Mouse (Mus musculus): ENCODE data around the gene Zdhhc1.

The Zdhhc1 gene

GRCm38 (mm10) chr8:105481013-105481412, 15.7 kb downstream of the Zdhhc1 start:
- no peak for DNase-seq (ENCODE audit: extremely low spot score, low spot score)

DNA sequence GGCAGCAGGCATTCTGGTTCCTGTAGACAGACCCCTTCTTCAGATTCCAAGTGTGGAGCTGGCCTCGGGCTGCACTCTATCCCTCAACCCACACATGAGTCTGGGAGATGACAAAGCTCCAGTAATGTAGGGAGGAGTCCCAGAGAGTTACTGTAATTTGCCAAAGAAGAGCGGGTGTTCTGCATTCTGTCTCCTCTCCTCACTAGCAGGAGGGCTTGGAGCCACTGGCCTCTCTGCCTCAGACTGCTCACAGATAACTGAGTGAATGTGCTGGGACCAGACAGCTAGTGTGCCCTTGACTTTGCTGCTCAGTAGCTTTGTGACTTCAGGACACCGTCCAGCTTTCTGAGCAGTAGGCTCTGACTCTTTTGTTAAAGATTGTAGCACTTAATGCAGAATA, 18.9 kb downstream of the Zdhhc1 start:
- no peak for DNase-seq (ENCODE audit: extremely low spot score, low spot score)

DNA sequence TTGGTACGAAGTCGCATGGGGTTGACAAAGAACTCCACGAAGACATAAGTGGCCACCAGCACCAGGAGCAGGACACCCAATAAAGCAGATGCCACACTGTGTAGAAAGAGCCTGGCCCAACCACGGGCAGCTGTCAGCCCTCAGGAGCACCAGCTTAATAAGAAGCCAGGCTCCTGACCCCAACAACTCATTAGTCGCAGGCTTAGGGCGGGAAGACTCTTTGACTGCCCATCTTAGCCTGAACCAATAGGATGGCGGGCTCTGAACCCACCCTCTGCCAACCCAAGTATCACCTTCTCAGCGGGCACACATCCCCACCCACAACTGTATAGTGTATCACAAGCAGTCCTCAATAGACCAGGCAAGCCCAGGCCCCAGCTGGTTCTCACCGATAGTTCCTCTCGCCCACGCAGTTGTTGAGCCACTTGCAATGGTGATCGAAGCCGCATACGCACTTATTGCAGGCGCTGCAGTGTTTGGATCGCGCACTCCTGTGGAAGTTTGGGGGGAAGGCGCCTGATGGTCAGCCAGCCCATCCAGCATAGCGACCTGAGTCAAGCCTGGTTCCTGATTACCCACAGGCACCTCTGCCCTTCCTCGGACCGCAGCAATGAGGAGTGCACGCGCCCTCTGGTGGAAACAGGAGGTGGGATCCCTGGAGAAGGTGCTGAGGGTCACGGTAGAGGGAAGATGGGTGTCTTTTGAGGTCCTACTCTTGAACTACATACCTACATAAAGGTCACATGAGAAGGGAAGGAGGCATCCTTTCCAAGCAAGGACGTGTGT, 19.9 kb downstream of the Zdhhc1 start:
- DNase-seq (ENCODE audit: extremely low spot score, low spot score), result peak; percentile 66

DNA sequence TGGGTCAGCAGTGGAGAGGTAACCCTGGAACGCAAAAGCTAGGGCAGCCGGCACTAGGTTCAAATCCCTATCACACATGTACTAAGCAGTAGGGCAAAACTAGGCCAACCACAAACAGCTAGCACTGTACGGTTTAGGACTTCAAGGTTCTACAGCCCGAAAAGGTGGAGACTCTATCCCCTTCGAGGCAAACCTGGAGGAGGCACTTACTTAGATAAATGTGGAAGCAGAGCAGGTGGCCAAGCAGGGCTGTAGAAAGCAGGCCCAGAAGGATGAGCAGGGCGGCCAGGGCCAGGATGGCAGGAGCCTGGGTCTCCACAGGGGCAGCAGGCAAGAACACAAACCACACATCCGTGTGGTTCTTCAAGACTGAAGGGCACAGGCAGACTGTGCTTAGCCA, 20.5 kb downstream of the Zdhhc1 start:
- DNase-seq (ENCODE audit: extremely low spot score, low spot score), result no peak

GRCm38 (mm10) chr8:105475742-105476141, 21.0 kb downstream of the Zdhhc1 start:
- no peak for DNase-seq (ENCODE audit: extremely low spot score, low spot score)

DNA sequence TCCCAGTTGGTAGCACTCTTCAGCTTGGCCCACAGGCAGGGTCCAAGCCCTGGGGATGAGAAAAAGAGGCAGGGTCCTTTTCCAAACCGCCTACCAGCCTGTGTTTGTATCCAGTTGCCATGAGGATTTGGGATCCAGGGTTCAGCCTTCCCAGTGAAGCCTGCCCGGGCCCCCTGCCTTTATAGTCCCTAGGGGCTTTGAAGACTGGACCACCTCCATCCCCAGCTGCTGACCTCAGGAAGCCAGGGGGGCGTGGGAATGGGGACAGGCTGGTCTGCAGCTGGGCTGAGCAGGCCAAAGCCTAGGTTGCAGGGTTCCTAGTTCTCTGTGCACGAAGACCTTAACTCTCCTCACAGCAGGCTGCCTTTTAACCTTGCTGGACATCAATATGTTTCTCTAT, 21.4 kb downstream of the Zdhhc1 start:
- DNase-seq (ENCODE audit: extremely low spot score, low spot score), result no peak

DNA sequence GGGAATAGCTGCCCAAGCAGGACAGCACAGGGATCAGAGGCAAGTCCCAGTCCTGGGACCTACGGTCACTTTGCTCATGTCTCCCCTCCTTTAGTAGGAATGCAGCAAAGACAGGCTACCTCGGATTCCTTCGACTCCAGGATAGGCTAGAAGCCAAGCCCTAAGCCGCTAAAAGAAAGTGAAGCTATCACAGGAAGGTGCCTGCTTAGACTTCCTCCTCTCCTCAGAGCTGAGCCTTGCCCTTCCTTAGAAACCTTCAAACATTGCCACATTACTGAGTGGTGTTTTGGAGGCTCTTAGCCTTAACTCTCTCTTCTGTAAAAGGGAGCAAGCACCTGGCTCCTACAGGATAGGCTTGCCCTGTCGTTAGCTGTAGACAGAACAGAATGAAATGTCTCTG, 22.0 kb downstream of the Zdhhc1 start:
- DNase-seq (ENCODE audit: extremely low spot score, low spot score), result no peak

- peak; percentile 58 for DNase-seq (ENCODE audit: extremely low spot score, low spot score)
These were observed 22.7 kb downstream of the Zdhhc1 start for GRCm38 (mm10) chr8:105473816-105474606.

DNA sequence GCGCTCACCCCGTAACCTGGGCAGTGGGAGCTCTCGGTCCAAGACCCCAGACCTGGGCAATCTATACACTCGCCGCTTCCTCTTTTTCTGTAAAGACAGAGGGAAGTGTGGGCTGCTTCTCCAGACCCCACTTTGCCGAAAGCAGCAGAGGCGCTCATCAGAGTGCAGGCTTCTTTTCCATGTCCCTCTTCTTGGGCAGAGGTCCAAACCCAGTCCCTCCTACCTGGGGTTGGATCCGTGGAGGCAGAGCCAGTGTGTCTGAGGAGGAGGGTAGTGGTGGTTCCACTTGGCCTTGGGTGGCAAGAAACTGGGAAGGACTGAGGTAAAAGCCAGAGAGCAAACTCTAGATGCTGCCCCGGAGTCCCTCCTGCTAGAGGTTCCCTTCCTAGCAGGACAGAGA, 23.7 kb downstream of the Zdhhc1 start:
- DNase-seq (ENCODE audit: extremely low spot score, low spot score), result no peak

DNA sequence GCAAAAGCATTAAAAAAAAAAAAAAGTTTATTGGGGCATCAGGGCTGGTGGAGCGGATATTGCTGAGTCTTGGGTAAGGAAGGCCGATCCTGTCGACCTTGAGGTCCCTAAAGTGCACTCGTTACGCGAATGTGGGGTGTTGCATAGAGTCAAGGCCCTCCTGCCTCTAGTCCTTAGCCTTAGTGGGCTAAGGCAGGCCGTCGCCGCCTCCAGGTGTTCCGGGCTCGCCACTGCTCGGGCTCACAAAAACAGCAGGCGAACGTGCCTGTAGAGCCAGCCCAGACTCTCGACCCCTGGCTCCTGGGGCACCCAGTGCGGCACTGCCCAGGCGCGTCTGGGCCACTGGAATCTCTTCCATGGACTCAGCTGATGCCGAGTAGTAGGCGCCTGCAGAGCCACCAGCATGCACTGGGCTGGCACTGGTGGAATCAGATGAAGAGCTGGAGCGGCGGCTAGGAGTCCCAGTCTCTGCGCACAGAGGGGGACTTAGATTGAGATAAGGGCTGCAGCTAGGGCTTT, 24.2 kb downstream of the Zdhhc1 start:
- peak; percentile 45 for DNase-seq (ENCODE audit: extremely low spot score, low spot score)

DNA sequence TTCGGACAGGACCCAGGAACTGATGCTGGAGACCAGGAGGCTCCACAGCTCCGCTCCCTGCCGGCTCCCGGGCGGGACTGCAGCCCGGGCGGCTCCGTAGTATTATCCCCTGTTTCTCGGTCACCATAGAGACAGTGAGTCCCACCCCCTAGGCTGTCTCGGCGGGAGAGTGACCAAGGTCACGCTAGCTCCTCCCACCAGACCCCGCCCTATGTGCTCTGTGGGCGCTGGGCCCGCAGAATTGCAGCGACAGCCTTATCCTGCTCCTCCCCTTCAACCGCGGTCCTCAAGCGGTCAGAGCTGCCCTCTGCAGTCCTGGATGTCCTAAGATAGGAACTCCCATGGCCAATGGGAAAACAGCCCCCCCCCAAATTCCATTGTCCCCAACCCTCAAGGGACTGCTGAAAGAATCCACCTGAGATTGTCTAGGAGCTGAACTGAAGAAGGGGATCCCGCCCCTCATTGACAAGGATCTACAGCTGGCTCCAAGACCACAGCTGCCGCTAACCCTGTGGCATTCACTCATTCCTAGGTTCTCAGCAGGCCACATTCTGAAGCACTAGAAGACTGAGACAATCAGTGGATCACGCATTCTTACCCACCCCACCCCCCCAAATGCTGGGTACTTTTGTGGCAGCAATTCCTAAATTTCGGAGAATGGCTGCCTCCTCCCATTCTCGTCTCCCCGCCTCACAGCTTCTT, 25.2 kb downstream of the Zdhhc1 start, which contains the start of gene Tppp3:
Gene Tppp3, minus strand, starts transcription at position 213 of the 702 bp plus-strand sequence.
- DNase-seq (ENCODE audit: extremely low spot score, low spot score), result peak; percentile 92

DNA sequence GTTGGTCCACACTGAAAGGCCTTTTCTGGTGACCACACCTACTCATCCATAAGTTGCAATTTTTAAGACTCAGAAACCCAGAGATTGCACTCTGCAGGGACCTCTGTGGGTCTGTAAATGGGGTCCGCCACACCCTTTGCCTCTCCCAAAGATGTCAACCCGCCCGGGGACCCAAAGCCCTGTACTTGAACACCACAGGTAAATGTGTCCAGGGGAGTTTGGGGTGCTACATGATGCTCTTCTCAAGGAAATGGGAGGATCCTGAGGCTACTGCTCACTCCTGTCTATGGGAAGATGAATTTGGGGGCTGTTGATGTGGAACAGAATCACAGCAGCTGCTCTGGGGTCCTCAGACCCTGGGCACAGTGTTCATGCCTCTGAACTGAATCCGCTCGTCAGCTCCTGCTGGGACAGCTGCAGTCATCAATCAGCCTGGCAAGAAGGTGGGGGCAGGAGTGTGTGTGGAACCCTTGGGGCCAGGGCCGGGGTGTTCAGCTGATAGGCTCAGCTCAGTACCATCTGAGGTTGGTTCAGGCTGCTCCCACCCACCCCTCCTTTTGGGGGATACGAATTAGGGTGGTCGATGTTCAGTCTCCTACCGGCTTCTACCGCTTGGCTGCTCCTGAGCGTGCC, 25.9 kb downstream of the Zdhhc1 start:
- DNase-seq (ENCODE audit: extremely low spot score, low spot score), result no peak

DNA sequence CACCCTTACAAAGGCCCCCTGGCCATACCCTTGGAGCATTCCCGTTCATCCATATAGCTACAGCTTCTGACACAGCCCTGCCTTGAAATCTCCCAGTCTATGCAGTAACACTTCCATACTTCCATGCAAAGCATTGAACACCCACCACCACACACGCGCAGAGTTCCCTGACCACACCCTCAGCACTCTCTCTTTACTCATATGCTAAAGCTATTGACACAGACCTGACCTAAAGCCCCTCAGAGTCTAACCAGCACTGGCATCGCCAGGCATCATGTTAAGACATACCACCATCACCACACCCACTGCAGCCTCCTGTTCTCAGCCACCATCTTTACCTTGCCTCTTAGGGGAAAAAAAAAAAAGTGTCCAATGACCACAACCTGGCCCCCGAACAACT, 26.4 kb downstream of the Zdhhc1 start:
- DNase-seq (ENCODE audit: extremely low spot score, low spot score), result no peak

GRCm38 (mm10) chr8:105469816-105470215, 26.9 kb downstream of the Zdhhc1 start:
- DNase-seq (ENCODE audit: extremely low spot score, low spot score), result no peak

DNA sequence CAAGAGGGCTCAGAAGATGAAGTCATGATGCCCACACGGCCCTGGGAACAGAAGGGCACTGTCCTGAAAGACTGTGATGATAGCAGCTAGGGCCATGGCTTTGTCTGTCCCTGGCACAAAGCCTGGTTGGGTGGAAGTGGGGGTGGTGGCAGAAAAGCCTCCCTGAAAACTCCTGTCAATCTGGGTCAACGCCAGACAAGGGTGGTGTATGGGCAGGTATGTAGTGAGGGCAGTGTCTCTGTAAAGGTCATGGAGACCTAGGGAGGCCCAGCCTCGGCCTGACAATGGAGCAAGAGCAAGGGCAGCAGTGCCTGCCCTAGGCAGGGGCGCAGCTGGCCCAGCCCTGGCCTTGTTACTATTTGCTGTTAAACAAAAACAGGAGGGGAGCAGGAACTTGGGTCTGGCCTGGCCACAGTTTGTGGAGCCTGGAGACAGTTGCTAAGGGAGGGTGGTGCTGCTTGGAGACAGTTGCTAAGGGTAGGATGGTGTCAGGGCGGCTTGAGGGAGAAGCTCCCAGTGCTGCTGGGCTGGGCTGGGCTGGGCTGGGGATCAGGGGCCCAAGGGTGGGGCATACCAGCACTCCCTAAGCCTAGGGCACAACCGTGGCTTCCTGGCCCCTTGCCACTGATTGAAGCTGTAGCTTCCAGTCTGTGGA, 27.5 kb downstream of the Zdhhc1 start:
- peak; percentile 59 for DNase-seq (ENCODE audit: extremely low spot score, low spot score)

DNA sequence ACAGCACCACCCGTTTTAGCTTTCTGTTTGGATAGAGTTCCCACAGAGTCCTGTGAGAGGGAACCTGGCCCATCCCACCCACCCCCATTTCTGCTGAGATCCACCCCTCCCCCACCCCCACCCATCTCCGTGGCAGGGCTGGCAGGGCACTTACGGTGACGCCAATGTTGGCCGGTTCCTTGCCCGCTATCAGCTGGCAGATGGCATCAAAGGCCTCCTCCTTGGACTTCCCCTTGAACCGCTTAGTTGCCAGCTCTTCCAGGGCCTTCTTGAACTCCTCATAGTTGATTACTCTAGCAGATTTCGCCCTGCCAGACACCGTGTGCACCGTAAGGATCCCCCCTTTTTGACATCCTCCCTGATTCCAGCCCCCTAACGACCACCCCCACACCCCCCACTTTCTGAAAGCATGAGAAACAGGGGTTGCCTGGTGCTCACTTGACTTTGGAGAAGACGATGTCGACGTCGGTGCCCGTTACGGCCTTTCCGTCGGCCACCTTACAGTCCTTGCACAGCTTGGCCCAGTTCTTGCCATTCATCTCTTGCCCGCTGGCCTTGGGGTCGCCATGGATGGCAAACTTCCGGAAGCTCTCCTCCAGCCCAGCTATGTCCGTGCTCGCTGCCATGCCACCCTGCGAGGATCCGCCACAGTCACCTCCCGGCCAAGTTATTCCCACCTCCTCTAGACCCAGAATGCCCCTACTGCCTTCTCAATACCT, 28.5 kb downstream of the Zdhhc1 start:
- DNase-seq (ENCODE audit: extremely low spot score, low spot score), result no peak

DNA sequence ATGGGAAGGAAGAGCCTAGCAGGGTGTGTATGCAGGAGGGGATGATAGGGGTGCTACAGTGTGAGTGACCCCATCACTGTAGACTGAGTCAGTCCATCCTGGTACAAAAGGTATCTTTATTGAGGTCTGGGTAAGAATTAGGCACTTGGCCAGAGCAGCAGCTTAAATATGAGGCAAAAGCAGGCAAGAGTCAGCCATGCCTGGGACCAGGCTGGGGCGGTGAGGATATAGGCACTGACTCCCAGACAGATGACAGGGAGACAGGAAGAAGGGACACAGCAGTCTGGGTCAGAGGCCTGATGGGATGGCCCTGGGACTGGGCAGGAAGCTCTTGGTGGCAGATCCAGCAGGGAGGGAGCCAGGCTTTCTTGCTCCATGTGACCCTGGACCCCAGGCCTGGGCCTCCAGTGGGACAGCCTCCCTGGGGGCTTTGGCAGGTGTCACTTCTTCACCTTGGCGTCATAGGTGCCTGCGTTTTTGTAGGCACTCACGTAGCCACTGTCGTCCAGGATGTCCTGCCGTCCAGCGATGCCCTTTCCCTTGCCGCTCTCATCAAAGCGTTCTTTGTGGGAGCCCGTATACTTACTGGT, 29.2 kb downstream of the Zdhhc1 start:
- DNase-seq (ENCODE audit: extremely low spot score, low spot score), result no peak

DNA sequence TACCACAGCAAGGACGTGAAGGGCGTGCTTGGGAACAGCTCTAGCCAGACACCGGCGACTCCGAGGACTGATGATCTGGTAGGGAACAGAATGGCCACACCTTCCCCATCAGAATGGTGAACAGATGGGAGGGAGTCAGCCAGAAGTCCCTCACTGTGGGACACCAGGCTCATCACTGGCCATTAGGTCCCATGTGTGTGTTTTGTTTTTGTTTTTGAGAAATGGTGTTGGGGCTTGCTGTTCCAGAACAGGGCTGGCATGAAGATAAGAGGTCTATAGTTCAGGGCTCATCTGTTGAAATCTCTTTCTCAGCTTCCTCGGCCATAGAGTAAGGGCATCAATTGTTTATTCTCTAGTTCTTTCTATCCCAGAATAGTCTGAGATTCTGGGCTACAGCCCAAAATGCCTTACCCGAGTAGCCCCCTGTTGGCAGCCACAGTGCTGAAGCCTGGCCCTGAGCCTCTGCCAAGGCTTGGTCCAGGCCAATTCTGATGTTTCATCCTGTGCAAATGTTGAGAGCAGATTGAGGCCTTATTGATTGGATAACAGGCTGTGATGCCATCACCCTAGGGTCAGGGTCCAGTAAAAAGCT, 29.9 kb downstream of the Zdhhc1 start:
- no peak for DNase-seq (ENCODE audit: extremely low spot score, low spot score)

GRCm38 (mm10) chr8:105466246-105466645, 30.5 kb downstream of the Zdhhc1 start:
- DNase-seq (ENCODE audit: extremely low spot score, low spot score), result no peak
